Mouse (Mus musculus) heart, embryonic 14.5 days (tissue): ENCODE measurements around the gene Epb41l2. TPM values are rescaled to one million over a fixed set of nuclear protein-coding genes. Genes with fewer than 3 reads are reported as not detected.

Experiments used
- ATAC-seq: fragments of 200-750 bp; cut with Nextera tagmentation; 2 replicates; pipeline ENCODE4 v1.8.0; 2017; ENCODE audit warnings: low read depth, moderate TSS enrichment; ENCODE audit not compliant: insufficient number of reproducible peaks, insufficient read depth, low FRiP score
- H3K27ac ChIP-seq, 2 experiments: fragments of 200-500 bp in 1 of 2; fragments of 300-500 bp in 1 of 2; sonication (generic) in 1 of 2; replicated peaks in 1 of 2; 2 replicates each; pipeline ENCODE4 v1.5.1; 2012 to 2014; ENCODE audit warnings: low read depth in 2 of 2, low read length in 2 of 2, control low read depth in 1 of 2, mild to moderate bottlenecking in 1 of 2, mixed read lengths in 1 of 2; ENCODE audit not compliant: control insufficient read depth in 1 of 2, insufficient read depth in 1 of 2
- H3K27me3 ChIP-seq: fragments of 300-500 bp; sonication (generic); 2 replicates; pipeline ENCODE4 v1.6.1; 2014; ENCODE audit warnings: mild to moderate bottlenecking, low read length, control low read depth; ENCODE audit not compliant: control insufficient read depth, insufficient read depth
- H3K36me3 ChIP-seq: fragments of 300-500 bp; sonication (generic); 2 replicates; pipeline ENCODE4 v1.6.1; 2014; ENCODE audit warnings: mild to moderate bottlenecking, control low read depth, low read length, mixed read lengths; ENCODE audit not compliant: control insufficient read depth, insufficient read depth
- H3K4me1 ChIP-seq, 2 experiments: fragments of 200-500 bp in 1 of 2; fragments of 300-500 bp in 1 of 2; sonication (generic) in 1 of 2; 2 replicates each; pipeline ENCODE4 v1.6.1; 2012 to 2014; ENCODE audit warnings: low read length in 2 of 2, control low read depth in 1 of 2, mixed read lengths in 1 of 2; ENCODE audit not compliant: control insufficient read depth in 2 of 2, insufficient read depth in 2 of 2
- H3K4me2 ChIP-seq: fragments of 300-500 bp; sonication (generic); 2 replicates; pipeline ENCODE4 v1.6.1; 2014; ENCODE audit warnings: mild to moderate bottlenecking, low read length
- H3K4me3 ChIP-seq, 2 experiments: fragments of 200-500 bp in 1 of 2; fragments of 300-500 bp in 1 of 2; sonication (generic) in 1 of 2; 2 replicates each; pipeline ENCODE4 v1.5.1; 2012 to 2014; ENCODE audit warnings: low read length in 2 of 2, mild to moderate bottlenecking in 2 of 2, control low read depth in 1 of 2, low read depth in 1 of 2, moderate library complexity in 1 of 2; ENCODE audit not compliant: control insufficient read depth in 1 of 2, insufficient read depth in 1 of 2
- H3K9ac ChIP-seq: fragments of 300-500 bp; sonication (generic); 2 replicates; pipeline ENCODE4 v1.6.1; 2014; ENCODE audit warnings: mild to moderate bottlenecking, low read length
- H3K9me3 ChIP-seq: fragments of 300-500 bp; sonication (generic); 2 replicates; pipeline ENCODE4 v1.6.1; 2016; ENCODE audit warnings: low read length, control low read depth; ENCODE audit not compliant: control insufficient read depth
- WGBS: fragments of 180-500 bp; shearing (Covaris S2); extraction: QIAGEN DNeasy Blood & Tissue Kit; methylation state at CpG from one replicate; pipeline ENCODE4 v1.1.7; 2014; 5-methylcytosine and 5-hydroxymethylcytosine counted together
- polyA plus RNA-seq: library from polyadenylated mRNA; unstranded; fragments of >200 nt; fragmentation: Nextera tagmentation; extraction: Ambion mirVana; gene quantifications from 2 replicates; pipeline ENCODE4 v1.2.1, GENCODE M21; 2014

Epb41l2 gene
- polyA plus RNA-seq, 1 experiment from 2014 or later, result 53.5 TPM

DNA sequence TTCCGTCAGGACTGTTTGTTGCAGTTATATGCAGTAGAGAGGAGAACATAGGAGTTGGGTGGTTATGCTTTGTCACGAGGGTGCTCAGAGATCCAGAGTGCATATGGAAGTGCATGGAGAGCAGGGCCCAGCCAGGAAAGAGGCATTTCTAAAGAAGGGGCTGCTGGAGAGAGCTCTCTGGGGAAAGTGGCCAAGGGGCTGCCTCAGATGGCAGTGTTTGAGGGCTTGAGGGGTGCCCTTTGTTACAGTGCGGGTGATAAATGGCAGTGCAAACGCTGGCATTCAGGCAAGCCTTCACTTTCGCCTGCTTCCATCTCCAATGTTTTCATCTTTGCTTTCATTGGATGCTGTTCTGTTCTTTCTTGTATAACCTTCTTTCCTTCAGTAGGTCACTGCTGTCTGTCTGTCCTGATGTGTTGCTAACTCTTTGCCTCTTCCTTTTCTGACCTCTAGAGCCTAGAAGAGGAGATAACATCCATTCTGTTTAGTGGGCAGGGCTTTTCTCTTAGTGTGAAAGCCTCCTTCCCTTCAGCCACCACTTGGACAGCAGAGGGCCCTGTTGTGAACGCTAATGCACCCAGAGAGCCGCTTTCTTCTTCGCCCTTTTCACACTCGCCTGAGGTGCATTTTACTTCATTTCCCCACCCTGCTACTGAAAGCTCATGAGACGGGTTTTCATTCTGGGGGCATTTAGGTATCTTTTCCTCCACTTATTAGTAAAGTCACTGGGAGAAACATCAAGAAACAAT, 139.9 kb downstream of the Epb41l2 start:
- Histone ChIP-seq H3K36me3 (peaks cover 41% of the 10 kb centered on the region), H3K9ac (no peak overlapping the region), H3K27me3 (no peaks in the 10 kb centered on the region), H3K4me1 (no peaks in the 10 kb centered on the region), H3K27ac (no peak overlapping the region), H3K4me3 (no peak overlapping the region), H3K4me2 (no peak overlapping the region), H3K9me3 (no peaks in the 10 kb centered on the region)
- no peak for ATAC-seq
- WGBS, result 65% methylated on average over 10 of the region's 10 CpGs

DNA sequence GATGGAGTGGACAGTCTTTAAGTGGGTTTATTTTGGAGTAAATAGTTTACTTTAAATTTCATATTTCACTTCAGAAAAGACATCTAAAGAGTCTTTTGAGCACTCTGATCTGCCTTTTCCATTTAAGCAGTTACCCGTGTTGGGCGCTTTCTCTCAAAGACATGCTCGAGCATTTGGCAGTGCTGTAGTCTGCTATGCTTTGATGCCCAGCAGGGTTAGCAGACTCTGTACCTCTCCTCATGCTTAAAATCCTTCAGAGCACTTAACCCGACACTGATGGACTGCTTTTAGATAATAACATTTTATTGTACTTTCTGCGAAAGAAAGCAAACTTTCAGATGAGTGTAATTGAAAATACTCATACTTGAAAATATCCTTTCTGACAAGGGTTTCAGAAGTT, 143.7 kb downstream of the Epb41l2 start:
- Histone ChIP-seq H3K4me2 (no peak overlapping the region), H3K9ac (no peak overlapping the region), H3K27ac (no peak overlapping the region), H3K27me3 (no peaks in the 10 kb centered on the region), H3K9me3 (no peaks in the 10 kb centered on the region), H3K4me1 (no peaks in the 10 kb centered on the region), H3K4me3 (no peak overlapping the region), H3K36me3 (peaks cover 69% of the 10 kb centered on the region)
- no peak for ATAC-seq
- WGBS, result 90% methylated on average over 5 of the region's 5 CpGs

DNA sequence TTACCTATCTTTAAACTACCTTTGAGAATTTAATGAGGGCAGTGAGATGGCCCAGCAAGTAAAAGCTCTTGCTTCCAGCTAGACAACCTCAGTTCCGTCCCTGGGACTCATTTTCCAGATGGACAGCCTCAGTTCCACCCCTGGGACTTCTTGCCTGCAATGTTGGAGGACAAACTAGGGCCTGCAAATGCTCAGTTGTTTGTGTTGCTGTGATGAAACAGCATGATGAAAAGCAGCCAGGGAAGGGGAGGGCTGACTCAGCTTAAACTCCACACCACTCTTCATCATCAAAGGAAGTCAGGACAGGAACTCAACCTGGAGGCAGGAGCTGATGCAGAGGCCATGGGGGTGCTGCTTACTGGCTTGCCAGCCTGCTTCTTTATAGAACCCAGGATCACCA, 154.2 kb downstream of the Epb41l2 start:
- no peak overlapping the region for H3K9ac ChIP-seq
- no peaks in the 10 kb centered on the region for H3K27me3 ChIP-seq
- ATAC-seq, result no peak
- H3K9me3 ChIP-seq, result no peaks in the 10 kb centered on the region
- no peak overlapping the region for H3K4me3 ChIP-seq
- H3K4me2 ChIP-seq, result no peak overlapping the region
- no peak overlapping the region for H3K27ac ChIP-seq
- peaks cover 42% of the 10 kb centered on the region for H3K36me3 ChIP-seq
- 50% methylated on average over 1 of the region's 1 CpGs for WGBS
- H3K4me1 ChIP-seq, result no peaks in the 10 kb centered on the region

DNA sequence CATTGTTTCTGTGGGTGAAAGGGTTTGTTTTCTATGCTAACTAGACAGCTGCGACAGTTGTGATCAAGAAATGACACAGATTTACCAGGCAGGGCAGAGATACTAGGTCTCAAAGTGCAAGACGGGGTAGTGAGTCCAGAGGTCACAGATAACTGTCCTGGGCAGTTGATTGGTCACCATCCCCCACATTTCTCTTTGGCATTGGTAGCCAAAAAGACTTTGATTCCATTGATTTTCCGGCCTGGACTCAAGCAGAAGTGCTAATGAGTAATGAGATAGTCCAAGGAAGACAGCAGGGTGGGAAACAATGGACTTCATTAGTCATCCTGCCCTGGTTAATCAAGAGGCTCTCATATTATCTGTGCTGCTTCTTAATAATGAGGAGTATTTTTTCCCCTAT, 160.4 kb downstream of the Epb41l2 start:
- Histone ChIP-seq H3K4me2 (no peak overlapping the region), H3K4me1 (peaks cover 0 to 2% of the 10 kb centered on the region in 2 experiments; a peak in 1 of 4 replicates), H3K36me3 (peaks cover 49% of the 10 kb centered on the region), H3K27ac (no peak overlapping the region), H3K9me3 (no peaks in the 10 kb centered on the region), H3K9ac (no peak overlapping the region), H3K4me3 (no peak overlapping the region), H3K27me3 (no peaks in the 10 kb centered on the region)
- no peak for ATAC-seq
- 49% methylated on average over 3 of the region's 3 CpGs for WGBS

DNA sequence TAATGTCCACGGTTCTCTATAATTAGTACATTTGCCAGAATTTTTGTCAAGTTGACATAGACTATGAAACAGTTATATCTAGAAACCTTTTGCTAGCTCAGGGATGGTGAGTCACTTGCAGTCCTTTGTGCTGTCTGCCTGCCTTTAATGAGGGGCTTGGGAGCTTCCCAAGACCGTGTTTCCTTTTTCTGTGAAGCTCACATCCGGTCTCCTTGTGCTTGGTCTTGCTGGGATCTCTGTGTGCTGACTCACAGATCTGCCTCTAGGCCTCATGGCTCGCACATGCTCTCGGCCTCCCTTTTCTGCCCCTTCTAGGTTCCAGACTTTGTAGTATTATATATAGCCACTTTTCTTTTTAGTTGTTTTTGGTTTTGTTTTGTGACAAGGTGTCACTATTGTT, 160.8 kb downstream of the Epb41l2 start:
- H3K27ac ChIP-seq, result no peak overlapping the region
- WGBS, result 62% methylated on average over 5 of the region's 5 CpGs
- H3K4me2 ChIP-seq, result no peak overlapping the region
- H3K36me3 ChIP-seq, result peaks cover 44% of the 10 kb centered on the region
- no peaks in the 10 kb centered on the region for H3K9me3 ChIP-seq
- no peak overlapping the region for H3K4me3 ChIP-seq
- no peaks in the 10 kb centered on the region for H3K27me3 ChIP-seq
- no peak overlapping the region for H3K9ac ChIP-seq
- peaks cover 0 to 2% of the 10 kb centered on the region in 2 experiments; a peak in 1 of 4 replicates for H3K4me1 ChIP-seq
- no peak for ATAC-seq

DNA sequence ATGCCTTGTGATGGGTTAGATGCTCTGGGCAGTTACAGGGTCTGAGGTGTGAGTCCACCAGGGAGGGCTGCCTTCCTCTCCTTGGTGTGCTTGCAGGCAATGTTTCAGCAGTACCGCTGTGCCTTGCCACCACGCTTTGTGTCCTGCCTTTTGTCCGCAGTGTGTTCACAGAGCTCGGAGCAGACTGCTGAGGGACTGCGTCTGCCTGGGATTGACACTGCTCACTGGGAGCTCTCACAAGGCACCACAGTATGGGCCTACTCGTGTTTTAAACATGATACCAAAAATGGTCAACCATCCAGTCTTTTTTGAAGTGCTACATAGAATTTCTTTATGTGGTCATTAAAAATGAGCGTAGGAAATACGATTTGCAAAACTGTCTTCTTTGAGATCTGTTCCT, 164.1 kb downstream of the Epb41l2 start:
- Histone ChIP-seq H3K4me1 (peaks cover 0 to 2% of the 10 kb centered on the region in 2 experiments; a peak in 1 of 4 replicates), H3K9me3 (no peaks in the 10 kb centered on the region), H3K4me2 (no peak overlapping the region), H3K36me3 (peaks cover 33% of the 10 kb centered on the region), H3K27me3 (no peaks in the 10 kb centered on the region), H3K27ac (no peak overlapping the region), H3K9ac (no peak overlapping the region), H3K4me3 (no peak overlapping the region)
- WGBS, result 91% methylated on average over 8 of the region's 8 CpGs
- no peak for ATAC-seq

DNA sequence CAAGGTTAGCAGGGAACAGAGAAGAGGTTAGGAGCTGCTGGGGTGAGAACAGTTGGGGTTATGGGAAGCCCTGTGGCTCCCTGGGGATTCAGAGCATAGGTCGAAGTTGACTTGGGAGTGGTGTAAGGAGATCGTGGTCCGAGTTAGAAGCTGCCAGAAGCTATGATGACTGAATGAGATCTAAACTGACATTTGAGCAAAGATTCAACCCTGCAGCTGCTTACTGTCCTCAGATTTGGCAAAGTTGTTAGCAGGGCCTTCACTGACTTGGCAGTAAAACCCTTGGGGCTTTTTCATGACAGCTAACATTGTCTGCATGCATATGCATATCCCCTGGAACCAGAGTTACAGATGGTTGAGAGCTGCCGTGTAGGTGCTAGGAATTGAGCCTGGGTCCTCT, 166.6 kb downstream of the Epb41l2 start:
- 80% methylated on average over 4 of the region's 4 CpGs for WGBS
- H3K36me3 ChIP-seq, result peaks cover 33% of the 10 kb centered on the region
- no peaks in the 10 kb centered on the region for H3K4me1 ChIP-seq
- H3K9ac ChIP-seq, result no peak overlapping the region
- H3K27ac ChIP-seq, result no peak overlapping the region
- no peak for ATAC-seq
- no peaks in the 10 kb centered on the region for H3K27me3 ChIP-seq
- no peak overlapping the region for H3K4me2 ChIP-seq
- no peak overlapping the region for H3K4me3 ChIP-seq
- no peaks in the 10 kb centered on the region for H3K9me3 ChIP-seq

DNA sequence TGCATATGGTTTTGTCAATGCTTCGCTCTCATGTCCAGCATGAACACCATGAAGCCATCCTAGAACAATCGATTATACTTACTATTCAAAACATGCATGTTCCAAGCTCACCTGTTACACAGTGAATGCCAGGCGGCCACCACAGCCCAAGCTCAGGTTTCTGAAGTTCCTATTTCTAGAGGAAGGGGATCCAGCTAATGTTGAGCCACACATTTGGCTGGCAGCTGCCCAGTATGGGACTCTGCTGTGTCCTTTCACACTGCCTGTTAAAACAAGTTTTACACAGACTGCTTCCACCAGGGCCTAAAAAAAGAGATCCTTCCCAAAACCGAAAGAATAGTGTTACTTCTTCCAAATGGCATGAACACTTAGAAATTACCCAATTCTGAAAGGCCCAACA, 167.0 kb downstream of the Epb41l2 start:
- Histone ChIP-seq H3K9ac (no peak overlapping the region), H3K27ac (no peak overlapping the region), H3K4me1 (no peaks in the 10 kb centered on the region), H3K4me3 (no peak overlapping the region), H3K4me2 (no peak overlapping the region), H3K27me3 (no peaks in the 10 kb centered on the region), H3K9me3 (no peaks in the 10 kb centered on the region), H3K36me3 (peaks cover 28% of the 10 kb centered on the region)
- WGBS, result 90% methylated on average over 4 of the region's 4 CpGs
- no peak for ATAC-seq
